Comparison of ENCODE assay signal across 9 mouse cellular contexts in genomic region chr17:78562768-78563660, GRCm38 (mm10). TPM values are rescaled to one million over a fixed set of nuclear protein-coding genes. Genes with fewer than 3 reads are reported as not detected.
A peak's percentile ranks its signal among the peaks of the same experiment; 100 is the strongest.
DNase-seq lines count a peak whose midpoint lies in the region; ATAC-seq and TF ChIP-seq lines count a peak whose summit lies in the region.
"Had no signal": no experiment of that assay in that cellular context is flagged by ENCODE, and none has a peak within 500 bp of the region (broad histone marks: within the 10 kb centered on the region; RNA-seq: fewer than 3 reads in every experiment).

No protein-coding gene starts in this region.

- no peak overlapping the region for H3K9ac ChIP-seq in kidney, embryonic 15.5 days
- H3K9ac ChIP-seq in embryonic facial prominence, embryonic 13.5 days = 0 out of 2 replicates have a peak overlapping the region, but pooled peaks have one; percentile 16
- H3K9ac ChIP-seq in hindbrain, postnatal 0 days (replicated peaks; ENCODE audit: low read length) = no peak overlapping the region
- no peak overlapping the region for H3K9ac ChIP-seq in neural tube, embryonic 11.5 days (ENCODE audit: low read length)

- no peak for DNase-seq in kidney, adult 18-20 months
- DNase-seq in hindbrain, postnatal 0 days (ENCODE audit: low spot score) = no peak
- DNase-seq in neural tube, embryonic 11.5 days (ENCODE audit: low spot score) = peak; percentile 54
- DNase-seq in right cerebral cortex, adult 2 months (ENCODE audit: low spot score in 2 of 2) = no peak
- DNase-seq in cerebellum, adult 11 months = no peak
- no peak for DNase-seq in right cerebral cortex, postnatal 14 days

- no peak overlapping the region for H3K27ac ChIP-seq in kidney, embryonic 15.5 days
- peak overlapping the region; percentile 74 for H3K27ac ChIP-seq in embryonic facial prominence, embryonic 13.5 days
- H3K27ac ChIP-seq in hindbrain, postnatal 0 days = no peak overlapping the region
- no peak overlapping the region for H3K27ac ChIP-seq in neural tube, embryonic 11.5 days (ENCODE audit: low read depth, low read length)
- H3K27ac ChIP-seq: macrophage had no signal

- peak; percentile 79 for ATAC-seq in kidney, embryonic 15.5 days (replicated peaks; ENCODE audit: low FRiP score)
- peak; percentile 84 for ATAC-seq in embryonic facial prominence, embryonic 13.5 days (ENCODE audit: insufficient number of reproducible peaks, insufficient read depth, low FRiP score, low TSS enrichment, low read depth)
- no peak for ATAC-seq in hindbrain, postnatal 0 days
- no peak for ATAC-seq in neural tube, embryonic 11.5 days (ENCODE audit: insufficient read depth, low FRiP score, low TSS enrichment)

- peaks cover 10% of the 10 kb centered on the region for H3K4me1 ChIP-seq in kidney, embryonic 15.5 days
- peaks cover 27% of the 10 kb centered on the region for H3K4me1 ChIP-seq in embryonic facial prominence, embryonic 13.5 days
- no peaks in the 10 kb centered on the region for H3K4me1 ChIP-seq in hindbrain, postnatal 0 days (ENCODE audit: insufficient read depth, low read length)
- H3K4me1 ChIP-seq in neural tube, embryonic 11.5 days (ENCODE audit: control insufficient read depth, insufficient read depth, low read length) = no peaks in the 10 kb centered on the region

- H3K36me3 ChIP-seq in kidney, embryonic 15.5 days = no peaks in the 10 kb centered on the region
- no peaks in the 10 kb centered on the region for H3K36me3 ChIP-seq in embryonic facial prominence, embryonic 13.5 days
- no peaks in the 10 kb centered on the region for H3K36me3 ChIP-seq in hindbrain, postnatal 0 days (ENCODE audit: insufficient read depth, low read length)
- no peaks in the 10 kb centered on the region for H3K36me3 ChIP-seq in neural tube, embryonic 11.5 days (ENCODE audit: control insufficient read depth, insufficient read depth, low read length)

- no peaks in the 10 kb centered on the region for H3K9me3 ChIP-seq in kidney, embryonic 15.5 days (replicated peaks)
- H3K9me3 ChIP-seq in embryonic facial prominence, embryonic 13.5 days = no peaks in the 10 kb centered on the region
- no peaks in the 10 kb centered on the region for H3K9me3 ChIP-seq in hindbrain, postnatal 0 days (ENCODE audit: low read length)
- H3K9me3 ChIP-seq in neural tube, embryonic 11.5 days (ENCODE audit: control insufficient read depth, low read length) = no peaks in the 10 kb centered on the region

- H3K4me3 ChIP-seq in kidney, embryonic 15.5 days (replicated peaks) = peak overlapping the region; percentile 26
- H3K4me3 ChIP-seq in embryonic facial prominence, embryonic 13.5 days = peak overlapping the region; percentile 9; the same call in 1 of the 2 replicates
- no peak overlapping the region for H3K4me3 ChIP-seq in hindbrain, postnatal 0 days (ENCODE audit: low read length)
- no peak overlapping the region for H3K4me3 ChIP-seq in neural tube, embryonic 11.5 days (ENCODE audit: low read depth, low read length)

- 26% methylated on average over 18 of the region's 18 CpGs for WGBS in kidney, embryonic 15.5 days
- 21% methylated on average over 18 of the region's 18 CpGs for WGBS in embryonic facial prominence, embryonic 13.5 days
- WGBS in hindbrain, postnatal 0 days = 39% methylated on average over 18 of the region's 18 CpGs
- WGBS in neural tube, embryonic 11.5 days = 33% methylated on average over 18 of the region's 18 CpGs

- peak overlapping the region; percentile 51 for H3K4me2 ChIP-seq in kidney, embryonic 15.5 days
- peak overlapping the region; percentile 46 for H3K4me2 ChIP-seq in embryonic facial prominence, embryonic 13.5 days
- peak overlapping the region; percentile 28; the same call in 1 of the 2 replicates for H3K4me2 ChIP-seq in hindbrain, postnatal 0 days (ENCODE audit: low read depth, low read length)
- no peak overlapping the region for H3K4me2 ChIP-seq in neural tube, embryonic 11.5 days (ENCODE audit: low read depth)

- no peak for TF ChIP-seq CTCF in hindbrain, postnatal 0 days (IDR thresholded peaks at IDR 0.05; ENCODE audit: low read depth)

- H3K27me3 ChIP-seq in kidney, embryonic 15.5 days = no peaks in the 10 kb centered on the region
- no peaks in the 10 kb centered on the region for H3K27me3 ChIP-seq in embryonic facial prominence, embryonic 13.5 days
- H3K27me3 ChIP-seq in hindbrain, postnatal 0 days (ENCODE audit: insufficient read depth, low read length) = no peaks in the 10 kb centered on the region
- no peaks in the 10 kb centered on the region for H3K27me3 ChIP-seq in neural tube, embryonic 11.5 days (ENCODE audit: control insufficient read depth, insufficient read depth, low read length)

RNA-seq across cellular contexts. Expression of gene Vit, which starts 55.1 kb away (rescaled TPM):
- polyA plus RNA-seq in kidney, embryonic 15.5 days (2015; fragmentation: Nextera tagmentation; extraction: Ambion mirVana) = 0.79 and 0.93 TPM in 2 replicates
- polyA plus RNA-seq in embryonic facial prominence, embryonic 13.5 days (2015; fragmentation: Nextera tagmentation; extraction: Ambion mirVana) = 1.4 and 1.9 TPM in 2 replicates
- total RNA-seq in hindbrain, postnatal 0 days (2014; rRNA removed) = 8.3 and 10.4 TPM in 2 replicates
- 8.7 and 9.7 TPM in 2 replicates for polyA plus RNA-seq in hindbrain, postnatal 0 days (2015; fragmentation: Nextera tagmentation; extraction: Ambion mirVana)
- polyA plus RNA-seq in neural tube, embryonic 11.5 days (2014; fragmentation: Nextera tagmentation; extraction: Ambion mirVana) = 4.4 and 5.4 TPM in 2 replicates
- polyA plus RNA-seq: macrophage had no signal

Comparison
In these comparisons a context has a peak if more than half of its experiments do, and no peak if none do; other contexts are left out.
1. ATAC-seq: peak in kidney, embryonic 15.5 days (single experiment) and embryonic facial prominence, embryonic 13.5 days (single experiment); none in hindbrain, postnatal 0 days (single experiment) and neural tube, embryonic 11.5 days (single experiment).
2. H3K4me3 ChIP-seq: peak in kidney, embryonic 15.5 days (single experiment) and embryonic facial prominence, embryonic 13.5 days (single experiment); none in hindbrain, postnatal 0 days (single experiment) and neural tube, embryonic 11.5 days (single experiment).